Mouse (Mus musculus) heart, postnatal 0 days (tissue): ENCODE results near the gene Baz2b.

ENCODE experiments used
- CTCF ChIP-seq: IDR thresholded peaks from 2 replicates; pipeline ENCODE4 v1.5.1; 2016; ENCODE audit warnings: antibody characterized with exemption, control low read depth, low read depth
- EP300 ChIP-seq: IDR thresholded peaks from 2 replicates; pipeline ENCODE4 v1.6.1; 2016; ENCODE audit warnings: antibody characterized with exemption, low read depth

GRCm38 (mm10) chr2:60049889-60050288, 159.8 kb downstream of the Baz2b start:
- TF ChIP-seq CTCF (no peak), EP300 (no peak)
